Mouse (Mus musculus) erythroid progenitor cell, adult 5-6 weeks (primary cell): ENCODE data around the gene Specc1l. TPM values are rescaled to one million over a fixed set of nuclear protein-coding genes. Genes with fewer than 3 reads are reported as not detected.
"Not testable (repeated sequence)": the region's sequence is repeated elsewhere in the genome, so short reads cannot be mapped to it uniquely, and the experiment has no call there.

ENCODE experiments used
- ATAC-seq: replicated peaks from 2 replicates; pipeline ENCODE4 v1.8.0; 2016; ENCODE audit warnings: moderate number of reproducible peaks, mild to moderate bottlenecking, moderate TSS enrichment, inconsistent platforms; ENCODE audit not compliant: poor library complexity, low FRiP score, severe bottlenecking
- total RNA-seq, 2 experiments: library from RNA; stranded (forward) in 1 of 2; stranded (reverse) in 1 of 2; fragments of 150-400 nt in 1 of 2; fragments of 186-747, 209-891 nt in 1 of 2; gene quantifications; 2 replicates each; pipeline versions ENCODE4 v1.2.3 to v1.2.4; 2015 to 2017; ENCODE audit warnings: low replicate concordance in 2 of 2

The Specc1l gene
- total RNA-seq, 2 experiments from 2014 or later = 15.5 to 24.5 TPM

GRCm38 (mm10) chr10:75337231-75337630 lies 125.4 kb downstream of the Specc1l start:
- ATAC-seq = no peak

GRCm38 (mm10) chr10:75338852-75339251 lies 127.0 kb downstream of the Specc1l start:
- no peak for ATAC-seq

- no peak for ATAC-seq
These were observed 127.5 kb downstream of the Specc1l start for GRCm38 (mm10) chr10:75339377-75339776.

GRCm38 (mm10) chr10:75341936-75342335 lies 130.1 kb downstream of the Specc1l start:
- no peak for ATAC-seq

DNA sequence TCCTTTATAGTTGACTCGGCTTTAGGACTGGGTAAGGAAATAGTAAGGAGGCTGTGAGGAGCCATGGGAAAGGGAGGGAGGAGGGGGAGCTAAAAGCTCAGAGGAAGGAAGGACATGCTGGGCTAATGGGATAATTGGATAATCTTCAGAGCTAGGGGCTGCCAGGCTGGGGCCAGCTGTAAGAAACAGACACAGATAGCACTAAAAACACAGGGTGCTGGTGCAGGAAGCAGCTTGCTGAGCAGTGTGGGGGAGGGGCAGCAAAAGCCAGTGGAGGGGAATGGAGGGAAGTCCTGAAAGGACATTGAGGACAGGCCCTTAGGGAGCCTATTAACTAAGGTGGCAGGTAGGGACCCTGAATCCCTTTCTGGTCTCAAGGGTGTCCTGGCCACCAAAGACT lies 132.7 kb downstream of the Specc1l start:
- ATAC-seq = not testable (repeated sequence)

DNA sequence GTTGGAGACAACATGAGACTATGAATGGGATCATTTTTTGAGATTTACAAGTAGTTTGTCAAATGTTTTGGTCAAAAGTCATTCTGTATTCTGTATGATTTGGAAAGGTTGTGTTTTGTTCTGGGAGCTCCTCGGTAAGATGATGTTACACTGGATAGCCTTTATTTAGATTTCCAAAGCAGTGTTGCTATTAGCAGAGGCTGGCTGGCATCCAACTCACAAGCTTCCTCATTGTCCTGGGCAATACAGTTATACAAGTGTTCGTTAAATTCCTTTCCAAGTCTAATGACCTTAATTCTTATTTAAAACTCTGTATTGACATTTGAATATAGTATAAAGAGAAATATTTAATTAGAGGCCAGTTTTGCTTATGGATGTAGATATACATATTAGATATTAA lies 133.4 kb downstream of the Specc1l start:
- ATAC-seq = no peak

DNA sequence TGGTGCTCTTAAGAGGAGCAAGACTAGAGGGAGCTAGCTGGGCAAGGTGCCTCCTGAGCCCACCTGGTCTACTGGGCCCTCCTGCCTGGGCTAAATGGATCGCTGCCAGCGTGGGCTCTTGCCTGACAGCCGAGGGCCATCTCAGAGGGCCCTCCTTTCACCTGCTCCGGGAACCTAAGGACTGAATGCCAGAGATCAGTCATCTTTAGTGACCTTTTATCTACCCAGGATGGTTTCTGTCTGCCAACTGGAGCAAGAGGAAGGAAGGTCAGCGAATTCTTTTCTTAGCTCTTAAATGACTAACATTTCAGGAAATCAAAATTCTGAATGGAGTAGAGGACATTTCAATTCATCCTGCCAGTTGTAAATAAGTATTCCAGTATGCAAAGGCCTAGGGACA lies 138.7 kb downstream of the Specc1l start:
- ATAC-seq = no peak

DNA sequence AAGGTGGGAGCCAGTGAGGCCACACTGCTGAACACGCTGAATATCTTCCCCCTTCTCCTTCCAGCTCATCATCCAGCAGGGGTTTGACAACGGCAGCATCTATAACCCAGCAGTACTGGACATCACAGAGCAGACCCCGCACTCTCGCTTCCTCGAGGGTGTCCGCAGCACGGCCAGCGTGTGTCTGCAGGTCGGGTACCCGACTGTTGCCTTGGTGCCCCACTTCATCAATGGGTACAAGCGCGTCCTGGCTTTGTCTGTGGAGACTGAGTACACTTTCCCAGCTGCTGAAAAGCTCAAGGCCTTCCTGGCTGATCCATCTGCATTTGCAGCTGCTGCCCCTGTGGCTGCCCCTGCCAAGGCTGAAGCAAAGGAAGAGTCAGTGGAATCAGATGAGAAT lies 140.7 kb downstream of the Specc1l start:
- ATAC-seq = no peak

GRCm38 (mm10) chr10:75353838-75354241 lies 142.0 kb downstream of the Specc1l start:
- ATAC-seq = not testable (repeated sequence)

- no peak for ATAC-seq
These were observed 143.5 kb downstream of the Specc1l start for GRCm38 (mm10) chr10:75355341-75355740.

Other genes starting within 250 kb of the Specc1l start
- gene Gnaz, start 244.9 kb upstream of the Specc1l start, total RNA-seq (2015; ENCODE audit: low replicate concordance) = not detected in 2 replicates
- gene Gnaz, start 244.9 kb upstream of the Specc1l start, total RNA-seq (2017; ENCODE audit: low replicate concordance) = 0.38 TPM in 1 of 2 replicates, not detected in the other
- gene Rsph14, start 179.5 kb upstream of the Specc1l start, total RNA-seq (2015; ENCODE audit: low replicate concordance) = not detected in 2 replicates
- gene Rsph14, start 179.5 kb upstream of the Specc1l start, total RNA-seq (2017; ENCODE audit: low replicate concordance) = not detected in 2 replicates
- not detected in 2 replicates for gene Rab36, start 175.0 kb upstream of the Specc1l start, total RNA-seq (2015; ENCODE audit: low replicate concordance)
- gene Rab36, start 175.0 kb upstream of the Specc1l start, total RNA-seq (2017; ENCODE audit: low replicate concordance) = not detected in 2 replicates
- 2.5 and 5.8 TPM in 2 replicates for gene Bcr, start 151.5 kb upstream of the Specc1l start, total RNA-seq (2015; ENCODE audit: low replicate concordance)
- gene Bcr, start 151.5 kb upstream of the Specc1l start, total RNA-seq (2017; ENCODE audit: low replicate concordance) = 2.7 and 5.4 TPM in 2 replicates
- gene Adora2a, start 104.8 kb downstream of the Specc1l start, total RNA-seq (2015; ENCODE audit: low replicate concordance) = 2.2 TPM in 1 of 2 replicates, not detected in the other
- gene Adora2a, start 104.8 kb downstream of the Specc1l start, total RNA-seq (2017; ENCODE audit: low replicate concordance) = 0.26 TPM in 1 of 2 replicates, not detected in the other
- gene Upb1, start 189.0 kb downstream of the Specc1l start, total RNA-seq (2015; ENCODE audit: low replicate concordance) = 10.1 TPM in 1 of 2 replicates, not detected in the other
- not detected in 2 replicates for gene Upb1, start 189.0 kb downstream of the Specc1l start, total RNA-seq (2017; ENCODE audit: low replicate concordance)